Mouse (Mus musculus) retina, adult 2 months (tissue): ENCODE data around the gene Dnajb2.

Experiments used
- DNase-seq: peaks from one replicate; pipeline ENCODE4 v3.0.0-alpha.2; 2012; ENCODE audit warnings: low read depth, low spot score

Dnajb2 gene

GRCm38 (mm10) chr1:75236117-75237050 is at the start of gene Dnajb2:
Gene Dnajb2, plus strand, starts transcription at chr1:75236406.
- peak; percentile 76 for DNase-seq

GRCm38 (mm10) chr1:75187126-75187525 is 49.1 kb upstream of the Dnajb2 start:
- no peak for DNase-seq

- DNase-seq, result no peak
Observed at GRCm38 (mm10) chr1:75187914-75188483, 48.2 kb upstream of the Dnajb2 start.

- DNase-seq, result no peak
Observed at GRCm38 (mm10) chr1:75190577-75190976, 45.6 kb upstream of the Dnajb2 start.

GRCm38 (mm10) chr1:75191258-75191621 is 45.0 kb upstream of the Dnajb2 start:
- no peak for DNase-seq

- peak; percentile 91 for DNase-seq
Observed at GRCm38 (mm10) chr1:75191622-75192402, 44.4 kb upstream of the Dnajb2 start, which contains the start of the genes Ankzf1 and Atg9a. Gene Ankzf1, plus strand, starts transcription at chr1:75192151. Gene Atg9a, minus strand, starts transcription at chr1:75192196.

- DNase-seq, result no peak
Observed at GRCm38 (mm10) chr1:75192452-75192851, 43.8 kb upstream of the Dnajb2 start.

GRCm38 (mm10) chr1:75201236-75201635 is 35.0 kb upstream of the Dnajb2 start:
- DNase-seq, result no peak

GRCm38 (mm10) chr1:75208967-75209678 is 27.1 kb upstream of the Dnajb2 start:
- no peak for DNase-seq

GRCm38 (mm10) chr1:75210136-75211087 is 25.8 kb upstream of the Dnajb2 start, which contains the start of the genes Glb1l and Stk16:
Gene Glb1l, minus strand, starts transcription at chr1:75210813.
Gene Stk16, plus strand, starts transcription at chr1:75210838.
- DNase-seq, result peak; percentile 92

- DNase-seq, result no peak
Observed at GRCm38 (mm10) chr1:75211141-75211708, 25.0 kb upstream of the Dnajb2 start.

- DNase-seq, result no peak
Observed at GRCm38 (mm10) chr1:75212542-75212941, 23.7 kb upstream of the Dnajb2 start.

GRCm38 (mm10) chr1:75213096-75213495 is 23.1 kb upstream of the Dnajb2 start:
- DNase-seq, result no peak

- no peak for DNase-seq
Observed at GRCm38 (mm10) chr1:75214442-75214841, 21.8 kb upstream of the Dnajb2 start.

GRCm38 (mm10) chr1:75214886-75215285 is 21.3 kb upstream of the Dnajb2 start:
- DNase-seq, result no peak

- DNase-seq, result no peak
Observed at GRCm38 (mm10) chr1:75215785-75216184, 20.4 kb upstream of the Dnajb2 start.

GRCm38 (mm10) chr1:75216797-75217585 is 19.2 kb upstream of the Dnajb2 start:
- no peak for DNase-seq

- no peak for DNase-seq
Observed at GRCm38 (mm10) chr1:75217893-75218226, 18.3 kb upstream of the Dnajb2 start.
